Mouse (Mus musculus) heart, embryonic 14.5 days (tissue): Measurements from ENCODE around the gene Dhrs1. TPM values are rescaled to one million over a fixed set of nuclear protein-coding genes. Genes with fewer than 3 reads are reported as not detected.
A peak's percentile ranks its signal among the peaks of the same experiment; 100 is the strongest.

Experiments
- ATAC-seq: fragments of 200-750 bp; cut with Nextera tagmentation; 2 replicates; pipeline ENCODE4 v1.8.0; 2017; ENCODE audit warnings: low read depth, moderate TSS enrichment; ENCODE audit not compliant: insufficient number of reproducible peaks, insufficient read depth, low FRiP score
- H3K27ac ChIP-seq, 2 experiments: fragments of 200-500 bp in 1 of 2; fragments of 300-500 bp in 1 of 2; sonication (generic) in 1 of 2; replicated peaks in 1 of 2; 2 replicates each; pipeline ENCODE4 v1.5.1; 2012 to 2014; ENCODE audit warnings: low read depth in 2 of 2, low read length in 2 of 2, control low read depth in 1 of 2, mild to moderate bottlenecking in 1 of 2, mixed read lengths in 1 of 2; ENCODE audit not compliant: control insufficient read depth in 1 of 2, insufficient read depth in 1 of 2
- H3K27me3 ChIP-seq: fragments of 300-500 bp; sonication (generic); 2 replicates; pipeline ENCODE4 v1.6.1; 2014; ENCODE audit warnings: mild to moderate bottlenecking, low read length, control low read depth; ENCODE audit not compliant: control insufficient read depth, insufficient read depth
- H3K36me3 ChIP-seq: fragments of 300-500 bp; sonication (generic); 2 replicates; pipeline ENCODE4 v1.6.1; 2014; ENCODE audit warnings: mild to moderate bottlenecking, control low read depth, low read length, mixed read lengths; ENCODE audit not compliant: control insufficient read depth, insufficient read depth
- H3K4me1 ChIP-seq, 2 experiments: fragments of 200-500 bp in 1 of 2; fragments of 300-500 bp in 1 of 2; sonication (generic) in 1 of 2; 2 replicates each; pipeline ENCODE4 v1.6.1; 2012 to 2014; ENCODE audit warnings: low read length in 2 of 2, control low read depth in 1 of 2, mixed read lengths in 1 of 2; ENCODE audit not compliant: control insufficient read depth in 2 of 2, insufficient read depth in 2 of 2
- H3K4me2 ChIP-seq: fragments of 300-500 bp; sonication (generic); 2 replicates; pipeline ENCODE4 v1.6.1; 2014; ENCODE audit warnings: mild to moderate bottlenecking, low read length
- H3K4me3 ChIP-seq, 2 experiments: fragments of 200-500 bp in 1 of 2; fragments of 300-500 bp in 1 of 2; sonication (generic) in 1 of 2; 2 replicates each; pipeline ENCODE4 v1.5.1; 2012 to 2014; ENCODE audit warnings: low read length in 2 of 2, mild to moderate bottlenecking in 2 of 2, control low read depth in 1 of 2, low read depth in 1 of 2, moderate library complexity in 1 of 2; ENCODE audit not compliant: control insufficient read depth in 1 of 2, insufficient read depth in 1 of 2
- H3K9ac ChIP-seq: fragments of 300-500 bp; sonication (generic); 2 replicates; pipeline ENCODE4 v1.6.1; 2014; ENCODE audit warnings: mild to moderate bottlenecking, low read length
- H3K9me3 ChIP-seq: fragments of 300-500 bp; sonication (generic); 2 replicates; pipeline ENCODE4 v1.6.1; 2016; ENCODE audit warnings: low read length, control low read depth; ENCODE audit not compliant: control insufficient read depth
- WGBS: fragments of 180-500 bp; shearing (Covaris S2); extraction: QIAGEN DNeasy Blood & Tissue Kit; methylation state at CpG from one replicate; pipeline ENCODE4 v1.1.7; 2014; 5-methylcytosine and 5-hydroxymethylcytosine counted together
- polyA plus RNA-seq: library from polyadenylated mRNA; unstranded; fragments of >200 nt; fragmentation: Nextera tagmentation; extraction: Ambion mirVana; gene quantifications from 2 replicates; pipeline ENCODE4 v1.2.1, GENCODE M21; 2014

Gene Dhrs1
- polyA plus RNA-seq, 1 experiment from 2014 or later: 70.6 TPM

GRCm38 (mm10) chr14:55777176-55777575, 31.7 kb upstream of the Dhrs1 start:
- Histone ChIP-seq H3K4me3 (no peak overlapping the region), H3K9me3 (no peaks in the 10 kb centered on the region), H3K27ac (no peak overlapping the region), H3K9ac (no peak overlapping the region), H3K4me1 (peaks cover 9 to 10% of the 10 kb centered on the region in 2 experiments; a peak in 3 of 4 replicates), H3K4me2 (no peak overlapping the region), H3K36me3 (peaks cover 27% of the 10 kb centered on the region), H3K27me3 (peaks cover 8% of the 10 kb centered on the region)
- no peak for ATAC-seq
- 21% methylated on average over 3 of the region's 3 CpGs for WGBS

- H3K9ac ChIP-seq: no peak overlapping the region
- H3K36me3 ChIP-seq: peaks cover 27% of the 10 kb centered on the region
Measured at GRCm38 (mm10) chr14:55776711-55777110, 31.2 kb upstream of the Dhrs1 start.

GRCm38 (mm10) chr14:55769087-55769703, 23.7 kb upstream of the Dhrs1 start:
- WGBS: 73% methylated on average over 16 of the region's 16 CpGs
- 0 out of 2 replicates have a peak, but pooled peaks cover 5% of the 10 kb centered on the region for H3K36me3 ChIP-seq
- H3K27me3 ChIP-seq: peaks cover 15% of the 10 kb centered on the region
- H3K4me1 ChIP-seq: peaks cover 4 to 5% of the 10 kb centered on the region in 2 experiments; a peak in 1 of 4 replicates
- no peaks in the 10 kb centered on the region for H3K9me3 ChIP-seq
- no peak for ATAC-seq
- no peak overlapping the region for H3K27ac ChIP-seq
- no peak overlapping the region for H3K4me2 ChIP-seq
- no peak overlapping the region for H3K4me3 ChIP-seq
- no peak overlapping the region for H3K9ac ChIP-seq

More at GRCm38 (mm10) chr14:55776711-55777110, 31.2 kb upstream of the Dhrs1 start:
- no peak for ATAC-seq
- Histone ChIP-seq H3K27ac (no peak overlapping the region), H3K4me1 (peaks cover 9 to 10% of the 10 kb centered on the region in 2 experiments; a peak in 3 of 4 replicates), H3K4me2 (no peak overlapping the region), H3K9me3 (no peaks in the 10 kb centered on the region), H3K4me3 (no peak overlapping the region), H3K27me3 (peaks cover 5% of the 10 kb centered on the region)
- WGBS: 58% methylated on average over 7 of the region's 7 CpGs

DNA sequence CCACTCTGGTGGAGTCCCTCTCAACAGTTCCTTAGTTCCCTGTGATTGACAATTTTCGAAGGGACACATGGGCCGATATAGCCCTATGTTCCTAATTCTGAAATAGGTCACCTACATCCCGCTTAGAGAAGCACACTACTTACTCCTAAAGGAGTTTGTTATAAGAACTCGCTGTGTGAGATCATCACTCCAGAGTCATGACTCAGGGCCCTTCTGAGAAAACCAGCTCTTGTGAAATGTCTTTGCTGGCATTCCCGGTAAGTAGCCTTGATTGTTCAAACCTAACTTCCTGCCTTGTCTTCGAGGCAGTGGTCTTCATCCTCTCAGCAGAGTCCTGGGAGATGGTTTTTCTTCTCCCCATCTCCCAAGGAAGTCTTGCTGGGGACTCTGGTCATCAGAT, 23.1 kb upstream of the Dhrs1 start:
- Histone ChIP-seq H3K27ac (no peak overlapping the region), H3K27me3 (peaks cover 15% of the 10 kb centered on the region), H3K9me3 (no peaks in the 10 kb centered on the region), H3K4me3 (no peak overlapping the region), H3K4me2 (no peak overlapping the region), H3K9ac (peak overlapping the region; percentile 67; the same call in 1 of the 2 replicates), H3K36me3 (0 out of 2 replicates have a peak, but pooled peaks cover 5% of the 10 kb centered on the region), H3K4me1 (peaks cover 6 to 10% of the 10 kb centered on the region in 2 experiments; a peak in 2 of 4 replicates)
- 83% methylated on average over 6 of the region's 6 CpGs for WGBS
- ATAC-seq: no peak

DNA sequence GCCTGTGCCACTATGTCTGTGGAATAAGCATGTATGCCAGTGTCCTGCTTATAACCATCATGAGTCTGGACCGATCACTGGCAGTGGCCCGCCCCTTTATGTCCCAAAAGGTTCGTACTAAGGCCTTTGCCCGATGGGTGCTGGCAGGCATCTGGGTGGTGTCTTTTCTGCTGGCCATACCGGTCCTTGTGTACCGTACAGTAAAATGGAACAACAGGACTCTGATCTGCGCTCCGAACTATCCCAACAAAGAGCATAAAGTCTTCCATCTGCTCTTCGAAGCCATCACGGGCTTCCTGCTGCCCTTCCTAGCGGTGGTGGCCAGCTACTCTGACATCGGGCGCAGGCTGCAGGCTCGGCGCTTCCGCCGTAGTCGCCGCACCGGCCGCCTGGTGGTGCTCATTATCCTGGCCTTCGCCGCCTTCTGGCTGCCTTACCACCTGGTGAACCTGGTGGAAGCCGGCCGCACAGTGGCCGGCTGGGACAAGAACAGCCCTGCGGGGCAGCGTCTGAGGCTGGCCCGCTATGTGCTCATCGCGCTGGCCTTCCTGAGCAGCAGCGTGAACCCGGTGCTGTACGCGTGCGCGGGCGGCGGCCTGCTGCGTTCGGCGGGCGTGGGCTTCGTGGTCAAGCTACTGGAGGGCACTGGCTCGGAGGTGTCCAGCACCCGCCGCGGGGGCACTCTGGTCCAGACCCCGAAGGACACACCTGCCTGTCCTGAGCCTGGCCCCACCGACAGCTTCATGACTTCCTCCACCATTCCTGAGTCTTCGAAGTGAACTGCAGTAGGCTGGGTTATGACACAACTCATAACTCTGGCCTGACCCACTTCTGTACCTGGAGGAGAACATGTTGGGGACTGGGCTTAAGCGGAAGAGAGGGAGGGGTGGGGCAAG, 22.3 kb upstream of the Dhrs1 start:
- 11% methylated on average over 52 of the region's 52 CpGs for WGBS
- Histone ChIP-seq H3K27me3 (peaks cover 15% of the 10 kb centered on the region), H3K9me3 (no peaks in the 10 kb centered on the region), H3K36me3 (no peaks in the 10 kb centered on the region), H3K4me1 (peaks cover 13 to 18% of the 10 kb centered on the region in 2 experiments), H3K4me3 (peak overlapping the region; percentile 28 to 38), H3K9ac (peak overlapping the region; percentile 67), H3K4me2 (peak overlapping the region; percentile 83), H3K27ac (no peak overlapping the region)
- ATAC-seq: no peak

DNA sequence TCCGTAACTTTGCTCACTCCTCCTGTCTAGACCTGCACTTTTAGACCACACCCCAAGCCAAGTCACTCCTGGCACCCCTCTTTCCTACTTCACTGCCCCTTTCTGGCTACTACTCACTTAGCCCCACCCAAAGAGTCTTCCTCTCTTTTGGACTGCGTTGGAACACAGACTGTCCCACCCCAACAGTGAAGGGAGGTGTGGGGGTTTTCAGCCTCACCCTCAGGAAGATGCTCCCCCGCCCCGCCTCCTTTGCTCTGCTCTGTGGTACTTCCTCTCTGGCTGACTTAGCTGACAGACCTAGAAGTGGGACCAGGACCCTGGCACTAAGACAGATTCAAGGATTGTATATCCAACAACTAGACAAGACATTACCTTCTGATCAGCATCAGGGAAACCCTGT, 20.2 kb upstream of the Dhrs1 start, which contains the start of gene Ltb4r1:
Ltb4r1 (plus strand) TSS at position 267 of the 400 bp plus-strand sequence.
- H3K27ac ChIP-seq: no peak within 1 kb of the TSS
- H3K9ac ChIP-seq: no peak within 1 kb of the TSS
- H3K36me3 ChIP-seq: no peaks in the 10 kb centered on the region
- no peaks in the 10 kb centered on the region for H3K9me3 ChIP-seq
- no peak within 1 kb of the TSS for H3K4me3 ChIP-seq
- ATAC-seq: no peak
- H3K4me1 ChIP-seq: peaks cover 22 to 25% of the 10 kb centered on the region in 2 experiments
- no peak within 1 kb of the TSS for H3K4me2 ChIP-seq
- 67% methylated on average over 4 of the region's 4 CpGs for WGBS
- H3K27me3 ChIP-seq: peaks cover 26% of the 10 kb centered on the region

DNA sequence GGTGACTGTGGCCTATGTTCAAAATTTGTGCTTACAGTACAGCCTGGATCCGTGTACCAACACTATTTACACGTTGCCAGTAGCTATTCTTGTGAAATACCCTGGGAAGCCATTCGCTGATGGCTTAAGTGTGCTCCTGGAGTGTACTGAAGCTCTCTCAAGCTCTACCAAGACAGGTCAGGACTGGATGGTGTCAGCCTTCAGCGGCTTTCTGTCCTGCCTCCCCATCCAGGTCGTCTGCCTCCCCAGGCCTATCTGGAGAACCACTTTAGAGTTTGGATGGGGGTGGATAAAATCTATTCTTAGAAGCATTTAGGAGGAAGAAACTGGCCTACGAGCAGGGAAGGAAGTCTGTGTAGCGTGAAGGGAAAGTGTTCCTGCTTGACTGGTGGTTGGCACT, 17.7 kb upstream of the Dhrs1 start:
- peak overlapping the region; percentile 78 for H3K9ac ChIP-seq
- 16% methylated on average over 7 of the region's 7 CpGs for WGBS
- H3K36me3 ChIP-seq: no peaks in the 10 kb centered on the region
- no peak for ATAC-seq
- H3K27me3 ChIP-seq: peaks cover 30% of the 10 kb centered on the region
- 0 out of 4 replicates have a peak overlapping the region, but pooled peaks have one; percentile 11 to 19 for H3K27ac ChIP-seq
- no peaks in the 10 kb centered on the region for H3K9me3 ChIP-seq
- peak overlapping the region; percentile 99; the same call in 1 of the 2 replicates for H3K4me2 ChIP-seq
- no peak overlapping the region for H3K4me3 ChIP-seq
- peaks cover 25 to 26% of the 10 kb centered on the region in 2 experiments for H3K4me1 ChIP-seq
